Mouse (Mus musculus) midbrain, embryonic 12.5 days (tissue): ENCODE data around the gene Olfr750. TPM values are rescaled to one million over a fixed set of nuclear protein-coding genes. Genes with fewer than 3 reads are reported as not detected.

ENCODE experiments used
- polyA plus RNA-seq: library from polyadenylated mRNA; unstranded; fragments of >200 nt; fragmentation: Nextera tagmentation; extraction: Ambion mirVana; gene quantifications from 2 replicates; pipeline ENCODE4 v1.2.1, GENCODE M21; 2016

Olfr750 gene
- polyA plus RNA-seq, 1 experiment from 2014 or later = 0.03 TPM

Other genes starting within 250 kb of the Olfr750 start
- gene Tep1, start 203.9 kb downstream of the Olfr750 start, polyA plus RNA-seq = 3.7 and 5.1 TPM in 2 replicates
- gene Klhl33, start 176.9 kb downstream of the Olfr750 start, polyA plus RNA-seq = 0.35 and 0.60 TPM in 2 replicates
- gene Osgep, start 149.5 kb downstream of the Olfr750 start, polyA plus RNA-seq = 141 and 147 TPM in 2 replicates
- 321 and 333 TPM in 2 replicates for gene Apex1, start 149.5 kb downstream of the Olfr750 start, polyA plus RNA-seq
- gene Pip4p1, start 143.6 kb downstream of the Olfr750 start, polyA plus RNA-seq = 68.3 and 72.8 TPM in 2 replicates
- gene Pnp, start 143.4 kb downstream of the Olfr750 start, polyA plus RNA-seq = 50.0 and 50.1 TPM in 2 replicates
- not detected in 2 replicates for gene Gm49342, start 129.9 kb downstream of the Olfr750 start, polyA plus RNA-seq
- gene Pnp2, start 118.4 kb downstream of the Olfr750 start, polyA plus RNA-seq = 0.46 and 0.52 TPM in 2 replicates
- gene Rnase10, start 66.7 kb downstream of the Olfr750 start, polyA plus RNA-seq = not detected in 2 replicates
- gene Rnase9, start 32.6 kb downstream of the Olfr750 start, polyA plus RNA-seq = not detected in 2 replicates
- not detected in 2 replicates for gene Rnase11, start 24.3 kb downstream of the Olfr750 start, polyA plus RNA-seq
- not detected in 2 replicates for gene Rnase12, start 16.8 kb downstream of the Olfr750 start, polyA plus RNA-seq
- gene Rnase4, start 16.6 kb upstream of the Olfr750 start, polyA plus RNA-seq = 12.0 and 14.2 TPM in 2 replicates
- gene Ang, start 16.7 kb upstream of the Olfr750 start, polyA plus RNA-seq = 1.9 and 3.2 TPM in 2 replicates
- gene Eddm3b, start 40.0 kb upstream of the Olfr750 start, polyA plus RNA-seq = not detected in 2 replicates
- 0.43 and 0.50 TPM in 2 replicates for gene Rnase6, start 49.5 kb upstream of the Olfr750 start, polyA plus RNA-seq
- not detected in 2 replicates for gene Rnase1, start 72.3 kb upstream of the Olfr750 start, polyA plus RNA-seq
- not detected in 2 replicates for gene Rnase2b, start 87.8 kb upstream of the Olfr750 start, polyA plus RNA-seq
- not detected in 2 replicates for gene Ang2, start 124.7 kb upstream of the Olfr750 start, polyA plus RNA-seq
- gene Ear14, start 129.0 kb upstream of the Olfr750 start, polyA plus RNA-seq = not detected in 2 replicates
- gene Rnase2a, start 181.7 kb upstream of the Olfr750 start, polyA plus RNA-seq = not detected in 2 replicates